Mouse (Mus musculus) ovary, adult 18-20 months (tissue): ENCODE results near the gene Arhgdib.
"Not testable (repeated sequence)": the region's sequence is repeated elsewhere in the genome, so short reads cannot be mapped to it uniquely, and the experiment has no call there.

Experiments
- DNase-seq: peaks from one replicate; pipeline ENCODE4 v3.0.0; 2022; ENCODE audit warnings: low spot score, mixed read lengths

Arhgdib gene

DNA sequence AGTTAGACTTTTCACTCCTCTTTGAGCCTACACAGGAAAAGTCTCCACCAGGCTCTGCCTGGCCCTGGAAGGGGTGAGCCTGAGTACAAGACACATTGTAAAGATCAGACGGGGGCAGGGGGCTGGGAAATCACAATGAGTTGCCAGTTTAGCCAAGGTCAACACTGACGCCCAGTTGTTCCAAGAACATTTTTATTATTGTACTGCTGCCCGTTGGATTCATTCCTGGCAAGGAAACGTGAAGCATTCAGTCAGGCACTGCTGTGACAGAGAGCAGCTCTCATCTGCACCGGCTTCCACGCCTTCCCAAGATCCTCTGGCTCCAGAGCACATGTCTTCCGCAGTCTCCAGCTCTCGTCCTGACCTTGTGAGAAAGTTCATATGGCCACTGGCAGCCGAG is 53.8 kb downstream of the Arhgdib start:
- peak; percentile 51 for DNase-seq

DNA sequence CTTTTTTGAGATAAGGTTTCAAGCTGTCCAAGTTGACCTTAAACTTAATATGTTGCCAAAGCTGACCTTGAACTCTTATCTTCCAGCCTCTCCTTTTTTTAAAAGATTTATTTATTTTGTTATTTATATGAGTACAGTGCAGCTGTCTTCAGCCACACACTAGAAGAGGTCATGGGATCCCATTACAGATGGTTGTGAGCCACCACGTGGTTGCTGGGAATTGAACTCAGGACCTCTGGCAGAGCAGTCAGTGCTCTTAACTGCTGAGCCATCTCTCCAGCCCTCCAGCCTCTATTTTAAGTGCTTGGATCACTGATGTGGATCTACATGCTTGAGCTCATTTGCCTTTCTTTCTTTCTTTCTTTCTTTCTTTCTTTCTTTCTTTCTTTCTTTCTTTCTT is 56.9 kb downstream of the Arhgdib start:
- DNase-seq, result not testable (repeated sequence)

DNA sequence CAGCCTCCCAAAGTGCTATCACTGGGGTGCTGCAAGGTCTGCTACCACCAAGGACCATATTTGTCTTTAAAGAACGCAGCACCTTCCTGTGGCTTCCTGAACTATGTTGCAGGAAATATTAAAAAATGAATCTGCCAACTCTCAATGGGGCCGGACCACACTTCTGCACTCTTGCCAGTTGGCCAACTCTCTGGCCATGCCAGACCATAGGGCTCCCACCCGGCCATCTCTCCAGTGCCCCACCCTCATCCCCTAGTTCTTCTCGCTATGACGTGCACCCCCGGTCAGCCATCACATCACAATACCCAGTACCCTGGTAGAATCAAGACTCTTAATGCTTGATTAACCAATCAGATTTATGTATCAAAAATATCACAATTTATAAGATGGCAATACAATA is 57.7 kb downstream of the Arhgdib start:
- no peak for DNase-seq

DNA sequence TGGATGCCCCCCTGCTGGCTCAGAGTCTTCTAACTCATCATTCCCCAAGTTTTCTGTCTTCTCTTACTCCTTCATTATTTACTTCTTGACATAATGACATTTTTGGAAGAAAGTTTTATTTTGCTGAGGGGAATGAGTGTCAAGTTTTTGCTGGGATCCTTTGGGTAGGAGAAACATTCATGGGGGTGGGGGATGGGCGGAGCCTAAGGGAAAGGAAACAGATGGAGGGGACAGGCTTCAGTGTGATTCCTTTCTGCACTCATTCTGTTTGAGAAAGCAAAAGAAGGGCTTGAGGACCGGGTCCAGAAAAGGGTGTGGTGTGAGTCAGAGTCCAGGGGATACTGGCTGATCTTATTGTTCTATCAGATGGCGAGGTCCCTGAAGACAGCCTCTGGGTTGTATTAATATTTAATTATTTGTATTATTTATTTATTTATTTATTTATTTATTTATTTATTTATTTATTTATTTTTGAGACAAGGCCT is 58.2 kb downstream of the Arhgdib start:
- DNase-seq, result no peak

DNA sequence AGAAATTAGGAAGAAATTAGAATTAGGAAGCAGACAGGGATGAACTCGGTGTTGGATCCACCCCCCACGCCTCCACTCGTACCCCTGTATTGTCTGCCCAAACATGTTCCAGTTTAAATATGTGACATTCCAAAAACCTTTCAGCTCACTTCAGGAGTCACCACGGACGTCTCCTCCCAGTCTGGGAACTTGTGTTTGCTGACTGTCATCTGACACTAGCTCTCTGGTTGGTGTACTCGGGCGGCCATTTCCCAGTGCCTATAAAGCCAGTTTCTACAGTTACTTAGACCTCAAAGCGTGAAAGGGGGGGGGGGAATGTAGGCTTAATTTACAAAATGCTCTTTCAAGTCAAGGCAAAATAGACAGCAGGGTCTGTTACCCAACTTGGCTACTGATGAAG is 60.0 kb downstream of the Arhgdib start:
- no peak for DNase-seq

DNA sequence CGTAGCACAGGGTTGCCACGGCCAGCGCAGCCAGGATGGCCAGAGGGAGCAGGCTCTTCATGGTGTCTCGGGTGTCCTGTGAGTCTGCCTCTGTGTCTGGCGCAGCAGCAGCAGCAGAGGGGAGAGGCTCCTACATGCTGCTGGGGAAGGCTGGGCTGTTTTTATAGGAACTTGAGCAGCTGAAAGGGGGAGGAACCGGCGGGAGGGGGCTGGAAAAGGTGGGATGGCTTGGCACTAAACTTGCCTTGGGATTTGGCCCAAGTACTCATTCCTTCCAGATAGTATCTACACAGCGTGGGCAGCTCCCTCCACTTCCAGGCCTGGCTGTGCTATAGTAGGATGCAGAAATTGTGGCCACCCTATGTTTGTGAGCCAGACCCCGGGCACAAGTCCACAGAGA is 66.0 kb downstream of the Arhgdib start, which contains the start of gene Mgp:
Mgp (minus strand) TSS at position 154 of the 400 bp plus-strand sequence.
- peak; percentile 52 for DNase-seq

DNA sequence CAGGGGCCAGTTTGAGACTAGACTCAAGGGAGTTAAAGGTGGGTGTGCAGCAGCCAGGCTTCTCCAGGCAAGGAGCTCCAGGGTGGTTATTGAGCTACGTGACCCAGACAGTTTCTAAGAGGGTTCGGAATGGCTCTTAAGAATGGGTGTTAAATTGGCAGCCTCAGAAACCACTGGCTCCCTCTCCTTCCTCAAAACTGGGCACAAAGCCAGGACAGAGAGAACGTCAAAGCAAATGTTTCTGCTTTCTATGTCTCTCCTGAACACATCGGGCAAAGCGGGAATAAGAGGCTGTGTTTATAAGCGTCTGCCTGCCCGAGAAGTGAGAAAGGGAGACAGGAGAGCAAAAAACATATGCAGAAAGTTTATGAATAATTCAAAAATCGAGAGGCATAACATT is 67.1 kb downstream of the Arhgdib start:
- DNase-seq, result no peak
